Mouse (Mus musculus) hindbrain, embryonic 15.5 days (tissue): ENCODE results near the gene Zswim7. TPM values are rescaled to one million over a fixed set of nuclear protein-coding genes. Genes with fewer than 3 reads are reported as not detected.

ENCODE experiments used
- ATAC-seq: fragments of 200-750 bp; cut with Nextera tagmentation; 2 replicates; pipeline ENCODE4 v1.8.0; 2017; ENCODE audit warnings: low read depth, moderate number of reproducible peaks, moderate TSS enrichment; ENCODE audit not compliant: low FRiP score
- H3K27ac ChIP-seq: fragments of 300-500 bp; sonication (generic); replicated peaks from 2 replicates; pipeline ENCODE4 v1.5.1; 2015; ENCODE audit warnings: mild to moderate bottlenecking, inconsistent platforms
- H3K27me3 ChIP-seq: fragments of 300-500 bp; sonication (generic); 2 replicates; pipeline ENCODE4 v1.6.1; 2015; ENCODE audit warnings: control low read depth, inconsistent platforms
- H3K36me3 ChIP-seq: fragments of 300-500 bp; sonication (generic); 2 replicates; pipeline ENCODE4 v1.6.1; 2015; ENCODE audit warnings: control low read depth, inconsistent platforms
- H3K4me1 ChIP-seq: fragments of 300-500 bp; sonication (generic); replicated peaks from 2 replicates; pipeline ENCODE4 v1.6.1; 2015; ENCODE audit warnings: control low read depth, inconsistent platforms
- H3K4me2 ChIP-seq: fragments of 300-500 bp; sonication (generic); 2 replicates; pipeline ENCODE4 v1.6.1; 2015; ENCODE audit warnings: moderate library complexity, mild to moderate bottlenecking, inconsistent platforms
- H3K4me3 ChIP-seq: fragments of 300-500 bp; sonication (generic); 2 replicates; pipeline ENCODE4 v1.5.1; 2015; ENCODE audit warnings: mild to moderate bottlenecking, inconsistent platforms
- H3K9ac ChIP-seq: fragments of 300-500 bp; sonication (generic); 2 replicates; pipeline ENCODE4 v1.6.1; 2015; ENCODE audit warnings: inconsistent platforms
- H3K9me3 ChIP-seq: fragments of 300-500 bp; sonication (generic); 2 replicates; pipeline ENCODE4 v1.6.1; 2016; ENCODE audit warnings: control low read depth, inconsistent platforms
- WGBS: fragments of 180-500 bp; shearing (Covaris S2); methylation state at CpG from one replicate; pipeline ENCODE4 v1.1.7; 2015; 5-methylcytosine and 5-hydroxymethylcytosine counted together
- polyA plus RNA-seq: library from polyadenylated mRNA; unstranded; fragments of >200 nt; fragmentation: Nextera tagmentation; extraction: Ambion mirVana; gene quantifications from 2 replicates; pipeline ENCODE4 v1.2.1, GENCODE M21; 2015

The Zswim7 gene
- polyA plus RNA-seq, 1 experiment from 2014 or later: 14.1 TPM

DNA sequence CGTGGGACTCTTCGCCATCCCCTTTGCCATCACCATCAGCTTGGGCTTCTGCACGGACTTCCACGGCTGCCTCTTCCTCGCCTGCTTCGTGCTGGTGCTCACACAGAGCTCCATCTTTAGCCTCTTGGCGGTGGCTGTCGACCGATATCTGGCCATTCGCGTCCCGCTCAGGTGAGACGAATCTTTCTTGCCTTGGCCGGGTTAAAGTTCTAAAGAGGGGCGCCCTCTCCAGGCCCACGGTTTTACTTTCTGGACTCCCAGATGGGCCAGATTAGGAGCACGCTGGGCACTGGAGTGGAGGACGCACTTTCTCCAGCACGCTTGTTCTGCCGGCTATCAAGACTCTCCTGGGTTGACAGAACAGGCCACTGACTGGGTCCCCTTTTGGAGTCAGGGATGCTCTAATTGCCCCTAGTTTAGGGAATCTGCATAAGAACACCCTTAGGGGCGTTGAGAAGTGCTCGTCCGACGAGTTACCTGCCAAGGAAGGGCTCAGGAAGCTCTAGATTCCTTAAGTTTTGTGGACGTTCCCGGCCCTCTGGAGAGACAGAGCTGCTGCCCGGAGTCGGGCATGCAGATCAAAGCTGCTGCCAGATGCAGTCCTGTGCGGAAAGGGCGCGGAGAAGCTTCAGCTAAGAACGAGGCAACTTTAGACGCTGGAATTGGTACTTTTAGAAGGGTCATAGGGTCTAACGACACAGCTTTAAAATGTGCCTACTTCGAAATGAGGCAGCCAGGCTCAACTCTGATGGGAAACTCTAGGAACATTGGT lies 31.7 kb downstream of the Zswim7 start:
- H3K4me3 ChIP-seq: peak overlapping the region; percentile 76
- peak; percentile 49; the same call in 1 of the 2 replicates for ATAC-seq
- no peaks in the 10 kb centered on the region for H3K9me3 ChIP-seq
- H3K4me1 ChIP-seq: peaks cover 16% of the 10 kb centered on the region
- no peaks in the 10 kb centered on the region for H3K36me3 ChIP-seq
- H3K27me3 ChIP-seq: peaks cover 18% of the 10 kb centered on the region
- H3K4me2 ChIP-seq: peak overlapping the region; percentile 99
- WGBS: 3% methylated on average over 35 of the region's 35 CpGs
- H3K27ac ChIP-seq: no peak overlapping the region
- H3K9ac ChIP-seq: peak overlapping the region; percentile 54

DNA sequence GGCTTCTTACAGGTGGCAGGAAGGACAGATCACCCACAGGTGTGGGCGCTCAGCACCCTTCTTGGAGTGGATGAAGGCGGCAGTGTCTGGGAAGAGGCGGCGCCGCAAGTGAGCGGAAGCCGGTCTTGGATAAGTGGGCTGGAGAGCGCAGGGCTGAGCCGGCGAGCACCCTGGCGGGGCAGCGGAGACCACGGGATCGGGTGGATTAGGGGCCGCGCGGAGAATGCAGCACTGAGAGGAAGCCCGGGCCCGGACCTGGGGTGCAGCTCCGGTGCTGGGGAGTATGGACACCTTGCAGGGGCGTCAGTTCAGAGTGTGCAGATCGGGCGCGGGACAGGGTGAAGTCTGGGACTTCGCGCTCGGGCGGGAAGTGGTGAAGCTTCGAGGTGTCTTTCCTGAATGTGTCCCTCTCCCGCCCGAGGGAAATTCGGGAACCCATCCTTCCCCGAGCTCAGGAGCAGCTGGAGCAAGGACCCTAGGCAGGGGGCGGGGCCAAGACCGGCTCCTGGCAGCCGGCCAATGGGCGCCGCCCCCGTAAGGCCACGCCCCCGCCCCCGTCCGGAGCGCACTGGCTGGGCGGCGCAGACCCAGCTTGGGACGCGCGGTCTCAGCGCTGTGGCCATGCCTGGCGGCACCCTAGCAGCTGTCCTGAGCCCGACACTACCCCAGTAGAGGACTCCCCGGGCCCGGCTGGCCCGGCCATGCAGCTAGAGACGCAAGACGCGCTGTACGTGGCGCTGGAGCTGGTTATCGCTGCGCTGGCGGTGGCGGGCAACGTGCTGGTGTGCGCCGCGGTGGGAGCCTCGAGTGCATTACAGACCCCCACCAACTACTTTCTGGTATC lies 32.6 kb downstream of the Zswim7 start, which contains the start of gene Adora2b:
TSS of gene Adora2b (plus strand) at position 584 of the 844 bp plus-strand sequence.
- H3K9me3 ChIP-seq: no peaks in the 10 kb centered on the region
- H3K36me3 ChIP-seq: no peaks in the 10 kb centered on the region
- ATAC-seq: peak; percentile 83
- H3K4me2 ChIP-seq: peak within 1 kb of the TSS; percentile 99
- peak within 1 kb of the TSS; percentile 54 for H3K9ac ChIP-seq
- under 1% methylated on average over 61 of the region's 69 CpGs for WGBS
- H3K4me1 ChIP-seq: peaks cover 16% of the 10 kb centered on the region
- H3K4me3 ChIP-seq: peak within 1 kb of the TSS; percentile 76
- H3K27me3 ChIP-seq: peaks cover 18% of the 10 kb centered on the region
- no peak within 1 kb of the TSS for H3K27ac ChIP-seq

DNA sequence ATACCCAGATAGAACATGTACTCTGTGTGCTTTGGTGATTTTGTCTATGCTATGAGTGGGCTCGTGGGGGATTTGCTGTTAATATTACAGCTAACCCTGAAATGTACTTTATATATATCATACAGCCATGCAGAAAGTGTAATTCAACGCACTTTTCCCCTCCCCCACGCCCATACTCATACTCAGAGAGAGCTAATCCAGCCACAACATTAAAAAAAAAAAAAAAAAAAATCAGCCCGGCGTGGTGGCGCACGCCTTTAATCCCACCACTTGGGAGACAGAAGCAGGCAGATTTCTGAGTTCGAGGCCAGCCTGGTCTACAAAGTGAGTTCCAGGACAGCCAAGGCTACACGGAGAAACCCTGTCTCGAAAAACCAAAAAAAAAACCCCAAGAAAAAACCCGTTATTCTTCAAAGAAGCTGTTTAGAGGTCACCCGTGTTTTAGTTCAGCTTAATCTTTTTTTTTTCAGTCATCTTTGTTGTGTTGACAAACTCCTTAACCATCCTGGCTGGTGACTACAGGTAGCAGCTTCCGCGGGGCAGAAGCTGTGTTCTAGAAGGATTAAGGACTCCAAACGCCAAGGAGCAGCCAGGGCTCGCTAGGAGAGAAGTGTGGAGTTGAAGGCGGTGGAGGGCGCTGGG lies 33.3 kb downstream of the Zswim7 start:
- Histone ChIP-seq H3K9me3 (no peaks in the 10 kb centered on the region), H3K27me3 (peaks cover 18% of the 10 kb centered on the region), H3K27ac (no peak overlapping the region), H3K4me2 (peak overlapping the region; percentile 99), H3K9ac (peak overlapping the region; percentile 54), H3K4me1 (peaks cover 16% of the 10 kb centered on the region), H3K36me3 (no peaks in the 10 kb centered on the region), H3K4me3 (peak overlapping the region; percentile 76)
- ATAC-seq: no peak
- 42% methylated on average over 18 of the region's 18 CpGs for WGBS

DNA sequence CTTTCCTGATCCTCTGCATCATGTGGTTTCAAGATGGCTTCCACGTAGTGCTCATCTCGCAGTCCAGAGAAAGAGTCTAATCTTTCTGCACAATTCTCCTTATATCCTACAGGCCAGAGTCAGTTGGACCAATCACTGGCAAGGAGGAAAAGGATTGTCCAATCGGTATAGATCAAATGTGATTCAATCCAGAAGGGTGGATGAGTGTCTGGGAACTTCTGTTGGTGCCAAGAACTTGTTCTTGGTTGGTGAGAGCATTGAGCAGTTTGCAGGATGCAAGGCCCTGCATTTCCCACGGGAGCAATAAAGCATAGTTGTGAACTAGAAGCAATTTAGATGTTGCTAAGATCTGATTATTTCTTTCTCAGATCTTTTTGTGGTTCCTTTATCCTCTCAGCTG lies 36.7 kb downstream of the Zswim7 start:
- no peak overlapping the region for H3K9ac ChIP-seq
- H3K27me3 ChIP-seq: peaks cover under 1% of the 10 kb centered on the region; the same call in 1 of the 2 replicates
- no peaks in the 10 kb centered on the region for H3K36me3 ChIP-seq
- H3K4me2 ChIP-seq: no peak overlapping the region
- H3K4me3 ChIP-seq: no peak overlapping the region
- ATAC-seq: no peak
- WGBS: 90% methylated on average over 4 of the region's 4 CpGs
- no peaks in the 10 kb centered on the region for H3K9me3 ChIP-seq
- peaks cover 11% of the 10 kb centered on the region for H3K4me1 ChIP-seq
- H3K27ac ChIP-seq: no peak overlapping the region

DNA sequence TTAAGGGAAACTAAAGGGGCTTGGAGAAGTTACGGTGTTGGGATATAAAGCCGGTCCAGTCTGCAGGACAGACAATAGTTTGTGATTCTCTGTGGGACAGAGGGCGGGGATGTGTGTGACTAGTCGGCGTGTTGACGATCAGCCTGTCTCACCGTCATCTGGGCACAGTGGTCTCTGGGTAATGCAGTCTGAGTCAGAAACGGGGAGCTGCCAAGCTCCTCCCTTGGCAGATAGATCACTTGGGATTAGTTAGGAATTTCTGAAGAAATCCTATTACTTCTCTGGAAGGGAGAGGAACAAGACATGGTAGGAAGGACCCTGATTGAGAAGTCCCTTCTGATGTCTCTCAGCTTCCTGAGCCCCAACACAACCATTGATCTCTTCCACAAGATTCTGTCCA lies 37.3 kb downstream of the Zswim7 start:
- ATAC-seq: no peak
- WGBS: 88% methylated on average over 8 of the region's 8 CpGs

DNA sequence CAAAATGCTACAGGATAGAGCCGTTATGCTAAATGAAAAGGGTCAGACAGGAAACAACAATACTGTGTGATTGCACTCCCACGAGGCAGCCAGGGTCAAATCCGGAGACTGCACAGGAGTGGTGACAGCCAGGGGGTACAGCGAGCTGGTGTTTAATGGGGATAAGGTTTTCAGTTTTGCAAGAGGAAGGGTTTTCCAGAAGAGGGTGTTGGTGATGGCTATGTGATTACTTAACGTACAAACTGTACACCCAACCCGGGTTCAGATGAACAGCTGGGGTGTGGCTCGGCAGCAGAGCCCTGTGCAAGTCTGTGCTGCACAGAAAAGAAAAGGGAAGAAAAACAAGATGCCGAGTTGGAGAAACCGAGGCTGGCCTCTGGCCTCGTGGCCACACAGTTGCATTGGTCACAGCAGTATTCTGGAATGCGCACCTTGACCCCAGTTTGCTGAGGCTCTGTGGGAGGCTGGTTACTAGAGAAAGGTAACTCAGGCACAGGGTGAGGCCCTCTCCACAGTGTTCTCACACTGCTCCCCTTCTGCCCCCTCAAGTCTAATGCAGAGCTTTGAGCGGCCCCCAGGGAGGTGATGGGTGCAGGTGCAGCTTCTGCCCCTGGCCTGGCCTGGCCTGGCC lies 40.4 kb downstream of the Zswim7 start:
- ATAC-seq: no peak
- no peaks in the 10 kb centered on the region for H3K36me3 ChIP-seq
- WGBS: 81% methylated on average over 12 of the region's 12 CpGs

More for the DNA sequence above, 37.3 kb downstream of the Zswim7 start:
- H3K9me3 ChIP-seq: no peaks in the 10 kb centered on the region
- no peaks in the 10 kb centered on the region for H3K36me3 ChIP-seq
- peaks cover 5% of the 10 kb centered on the region for H3K4me1 ChIP-seq
- no peak overlapping the region for H3K27ac ChIP-seq
- H3K9ac ChIP-seq: no peak overlapping the region
- H3K4me3 ChIP-seq: no peak overlapping the region
- H3K4me2 ChIP-seq: no peak overlapping the region
- H3K27me3 ChIP-seq: no peaks in the 10 kb centered on the region; the same call in 1 of the 2 replicates

DNA sequence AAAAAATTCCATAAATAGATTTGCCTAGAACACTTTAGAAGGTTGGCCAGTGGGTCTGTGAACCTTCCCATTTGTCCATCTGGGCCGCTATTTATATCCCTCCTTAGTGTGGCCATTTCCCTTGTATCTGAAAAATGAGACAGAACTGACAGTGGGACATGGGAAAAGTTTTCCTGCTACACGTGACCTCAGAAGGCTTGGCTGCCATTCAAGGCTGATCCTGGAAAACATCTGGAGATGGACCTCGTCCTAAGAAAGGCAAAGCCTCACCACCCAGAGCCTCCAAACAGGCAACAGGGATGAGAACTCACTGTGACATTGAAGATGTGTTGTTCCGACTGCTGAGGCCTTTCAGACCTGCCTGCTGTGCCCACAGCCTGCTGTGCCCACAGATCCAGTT lies 56.4 kb downstream of the Zswim7 start:
- Histone ChIP-seq H3K4me2 (no peak overlapping the region), H3K36me3 (no peaks in the 10 kb centered on the region), H3K4me3 (no peak overlapping the region), H3K9me3 (no peaks in the 10 kb centered on the region), H3K4me1 (no peaks in the 10 kb centered on the region), H3K27me3 (no peaks in the 10 kb centered on the region), H3K9ac (no peak overlapping the region), H3K27ac (no peak overlapping the region)
- no peak for ATAC-seq
- WGBS: 80% methylated on average over 4 of the region's 4 CpGs

More for the DNA sequence above, 40.4 kb downstream of the Zswim7 start:
- H3K4me1 ChIP-seq: no peaks in the 10 kb centered on the region
- no peaks in the 10 kb centered on the region for H3K27me3 ChIP-seq
- H3K9ac ChIP-seq: no peak overlapping the region
- H3K4me3 ChIP-seq: no peak overlapping the region
- H3K27ac ChIP-seq: no peak overlapping the region
- H3K9me3 ChIP-seq: no peaks in the 10 kb centered on the region
- H3K4me2 ChIP-seq: no peak overlapping the region

DNA sequence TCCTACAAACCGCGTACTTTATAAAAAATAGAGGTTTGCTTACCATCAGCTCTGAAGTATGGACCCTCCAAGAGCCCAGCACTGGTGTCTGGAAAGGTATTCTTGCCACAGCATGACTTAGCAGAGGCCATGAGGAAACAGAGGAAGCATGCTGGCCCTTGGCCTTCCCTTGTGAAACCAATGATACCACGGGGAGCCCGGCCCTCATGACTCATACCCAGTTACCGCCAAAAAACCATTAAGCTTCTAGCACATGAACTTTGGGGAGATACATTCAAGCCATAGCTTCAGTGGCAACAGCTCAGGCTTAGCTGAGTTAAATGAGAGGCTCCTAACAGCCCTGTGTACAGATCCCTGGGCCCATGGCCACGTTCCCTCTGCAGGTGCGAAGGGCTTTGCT lies 57.2 kb downstream of the Zswim7 start:
- Histone ChIP-seq H3K27me3 (no peaks in the 10 kb centered on the region), H3K36me3 (no peaks in the 10 kb centered on the region), H3K9me3 (no peaks in the 10 kb centered on the region), H3K9ac (no peak overlapping the region), H3K4me3 (no peak overlapping the region), H3K4me2 (no peak overlapping the region), H3K27ac (no peak overlapping the region), H3K4me1 (no peaks in the 10 kb centered on the region)
- ATAC-seq: no peak
- WGBS: 94% methylated on average over 7 of the region's 7 CpGs

DNA sequence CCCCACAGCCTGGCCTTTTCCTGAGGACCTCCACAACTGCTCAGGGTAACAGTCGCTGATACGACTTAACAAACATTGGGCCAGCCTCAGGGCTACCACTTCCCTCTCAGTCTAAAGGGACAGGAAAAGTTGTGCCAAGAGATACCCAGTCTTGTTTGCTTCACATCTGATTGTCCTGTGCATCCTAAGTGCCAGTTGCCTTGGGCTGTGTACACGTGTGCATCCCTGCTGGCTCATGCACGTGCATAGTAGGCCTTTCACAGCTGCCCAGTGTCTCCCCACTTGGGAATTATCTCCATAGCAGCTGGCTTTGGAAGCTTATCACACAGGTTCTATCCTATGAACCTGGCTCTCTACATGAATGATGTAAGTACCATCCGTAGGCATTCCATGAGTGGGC lies 57.8 kb downstream of the Zswim7 start:
- WGBS: 91% methylated on average over 5 of the region's 5 CpGs
- H3K4me3 ChIP-seq: no peak overlapping the region

DNA sequence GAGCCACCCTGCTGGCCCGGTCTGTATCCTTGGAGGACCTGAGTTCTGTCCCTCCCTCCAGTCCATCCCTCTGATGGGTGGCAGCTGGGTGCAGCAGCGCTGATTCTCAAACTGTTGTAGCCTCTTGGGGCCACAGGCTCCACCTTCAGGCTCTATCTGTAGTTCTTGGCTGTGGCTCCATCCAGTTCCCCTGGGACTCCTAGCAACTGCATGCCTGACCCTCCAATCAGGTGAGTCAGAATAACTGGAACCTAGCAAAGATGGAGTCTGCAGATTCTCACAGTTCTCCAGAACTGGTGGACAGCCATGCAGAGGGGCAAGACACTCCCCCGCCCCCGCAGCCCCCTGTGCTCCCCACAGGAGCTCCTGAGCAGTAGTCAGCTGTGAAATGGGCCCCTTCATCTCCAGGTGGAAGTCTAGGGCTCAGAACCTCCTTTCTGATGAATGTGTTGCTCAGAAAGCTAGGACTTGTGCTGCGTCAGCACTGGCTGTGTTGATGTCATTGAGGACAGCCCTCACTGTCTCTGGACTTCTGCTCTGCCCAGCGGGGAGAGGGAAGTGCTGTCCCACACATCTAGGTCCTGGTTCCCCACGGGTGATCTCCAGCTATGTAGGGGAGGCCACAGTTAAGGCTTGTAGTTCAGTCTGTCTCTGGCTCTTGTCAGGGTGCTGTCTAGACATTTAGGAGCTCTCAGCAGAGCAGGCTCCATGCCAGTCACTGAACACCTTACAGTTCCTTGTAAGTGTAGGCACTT lies 60.2 kb downstream of the Zswim7 start:
- Histone ChIP-seq H3K4me3 (no peak overlapping the region), H3K9ac (no peak overlapping the region), H3K36me3 (no peaks in the 10 kb centered on the region), H3K9me3 (no peaks in the 10 kb centered on the region), H3K27ac (no peak overlapping the region), H3K4me2 (no peak overlapping the region), H3K27me3 (no peaks in the 10 kb centered on the region), H3K4me1 (no peaks in the 10 kb centered on the region)
- WGBS: 89% methylated on average over 7 of the region's 7 CpGs
- no peak for ATAC-seq

More for the DNA sequence above, 57.8 kb downstream of the Zswim7 start:
- H3K27me3 ChIP-seq: no peaks in the 10 kb centered on the region
- H3K9me3 ChIP-seq: no peaks in the 10 kb centered on the region
- H3K36me3 ChIP-seq: no peaks in the 10 kb centered on the region
- H3K4me1 ChIP-seq: no peaks in the 10 kb centered on the region
- no peak overlapping the region for H3K4me2 ChIP-seq
- no peak overlapping the region for H3K27ac ChIP-seq
- ATAC-seq: no peak
- H3K9ac ChIP-seq: no peak overlapping the region

DNA sequence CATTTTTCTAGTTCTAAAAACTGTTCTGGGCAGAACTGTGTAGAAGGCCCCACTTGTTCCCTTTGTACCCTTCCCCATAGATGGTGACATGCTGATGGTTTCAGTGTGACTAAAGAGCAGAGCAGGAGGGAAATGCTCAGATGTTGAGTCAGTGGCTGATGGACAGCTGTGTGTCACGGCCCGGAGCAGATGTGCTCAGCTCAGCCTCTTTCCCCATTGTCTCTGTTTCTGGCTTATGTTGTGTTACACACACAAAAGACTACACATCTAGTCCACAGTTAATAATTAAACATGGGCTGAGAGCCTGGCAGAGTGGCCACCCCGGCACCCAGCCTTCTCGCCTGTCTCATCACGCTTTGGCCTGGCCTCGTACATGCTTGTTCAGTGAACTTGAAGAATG lies 63.4 kb downstream of the Zswim7 start:
- ATAC-seq: no peak
- WGBS: 52% methylated on average over 6 of the region's 6 CpGs

More for the DNA sequence above, 63.4 kb downstream of the Zswim7 start:
- H3K9me3 ChIP-seq: no peaks in the 10 kb centered on the region
- no peaks in the 10 kb centered on the region for H3K27me3 ChIP-seq
- H3K4me3 ChIP-seq: no peak overlapping the region
- no peaks in the 10 kb centered on the region for H3K36me3 ChIP-seq
- no peak overlapping the region for H3K4me2 ChIP-seq
- no peaks in the 10 kb centered on the region for H3K4me1 ChIP-seq
- H3K27ac ChIP-seq: no peak overlapping the region
- H3K9ac ChIP-seq: no peak overlapping the region
